Mouse (Mus musculus) embryonic fibroblast, embryonic 13.5 days (primary cell): ENCODE measurements at regions not wholly inside any gene's neighbourhood (a gene's known extent, or its start where the extent isn't known, plus 50 kb on each side); places are given as distances from the start of the nearest gene placed in this dataset.

ENCODE experiments used
- H3K27ac ChIP-seq: 2 replicates; pipeline ENCODE4 v1.5.1; 2012; ENCODE audit warnings: low read length, control low read depth, inconsistent platforms; ENCODE audit not compliant: insufficient read depth
- H3K4me1 ChIP-seq: 2 replicates; pipeline ENCODE4 v1.6.1; 2011; ENCODE audit warnings: low read length; ENCODE audit not compliant: control insufficient read depth, insufficient read depth
- H3K4me3 ChIP-seq: 2 replicates; pipeline ENCODE4 v1.5.1; 2011; ENCODE audit warnings: mild to moderate bottlenecking, control low read depth, low read length; ENCODE audit not compliant: insufficient read depth
- CTCF ChIP-seq: IDR thresholded peaks from 2 replicates; pipeline ENCODE4 v1.5.1; 2011; ENCODE audit warnings: mild to moderate bottlenecking, control low read depth, low read length, moderate library complexity, borderline replicate concordance; ENCODE audit not compliant: insufficient read depth
- POLR2A ChIP-seq: IDR thresholded peaks from 2 replicates; pipeline ENCODE4 v1.6.1; 2011; ENCODE audit warnings: low read depth, mild to moderate bottlenecking, control low read depth, low read length, moderate library complexity

GRCm38 (mm10) chr5:133823871-133824270 is 275.6 kb upstream of the Castor2 start:
- no peak for TF ChIP-seq CTCF
- no peak for TF ChIP-seq POLR2A
- Histone ChIP-seq H3K4me1 (no peaks in the 10 kb centered on the region), H3K4me3 (no peak overlapping the region), H3K27ac (no peak overlapping the region)

DNA sequence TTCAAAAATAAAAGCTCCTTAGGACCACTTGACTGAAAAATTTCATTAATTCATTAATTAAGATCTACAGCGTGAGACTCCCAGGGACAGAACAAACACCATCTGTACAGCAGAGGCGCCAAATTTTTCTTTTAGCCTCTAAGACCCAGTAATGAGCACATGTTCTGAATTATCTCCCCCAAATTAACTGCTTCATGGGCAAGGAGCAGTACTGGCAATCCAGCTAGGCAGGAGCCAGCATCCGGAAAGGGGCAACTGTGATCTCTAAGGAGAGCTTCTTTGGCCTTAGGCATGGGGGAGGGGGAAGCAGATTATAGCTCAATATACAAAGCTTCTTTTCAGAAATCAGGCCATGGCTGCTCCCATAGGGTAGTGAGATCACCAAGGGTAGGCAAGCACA is 278.2 kb upstream of the Castor2 start:
- no peak for TF ChIP-seq POLR2A
- TF ChIP-seq CTCF = no peak
- Histone ChIP-seq H3K4me1 (no peaks in the 10 kb centered on the region), H3K4me3 (no peak overlapping the region), H3K27ac (no peak overlapping the region)

GRCm38 (mm10) chr5:133815462-133815861 is 284.0 kb upstream of the Castor2 start:
- Histone ChIP-seq H3K4me1 (no peaks in the 10 kb centered on the region), H3K27ac (no peak overlapping the region), H3K4me3 (no peak overlapping the region)
- TF ChIP-seq POLR2A (no peak), CTCF (no peak)

- Histone ChIP-seq H3K27ac (no peak overlapping the region), H3K4me3 (no peak overlapping the region), H3K4me1 (no peaks in the 10 kb centered on the region)
- TF ChIP-seq CTCF (no peak), POLR2A (no peak)
Measured at GRCm38 (mm10) chr5:133814436-133814835, 285.1 kb upstream of the Castor2 start.

DNA sequence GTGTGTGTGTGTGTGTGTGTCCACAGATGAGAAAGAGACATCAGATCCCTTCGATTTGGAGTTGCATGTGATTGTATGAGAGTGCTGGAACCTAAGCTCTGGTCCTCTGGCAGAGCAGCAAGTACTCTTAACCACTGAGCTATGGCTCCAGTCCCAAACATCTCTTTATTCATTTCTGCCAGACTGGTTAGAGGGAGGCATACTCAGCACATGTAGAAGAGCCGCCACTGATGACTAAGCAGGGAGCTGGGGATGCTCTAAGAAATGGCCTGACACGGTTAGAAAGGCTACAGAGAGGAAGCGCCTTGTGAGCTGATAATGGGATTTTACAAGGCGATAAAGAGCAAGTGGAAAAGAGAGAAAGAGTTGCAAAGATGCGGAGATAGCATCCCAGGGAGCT is 287.3 kb upstream of the Castor2 start:
- no peaks in the 10 kb centered on the region for H3K4me1 ChIP-seq
- TF ChIP-seq POLR2A (no peak), CTCF (no peak)
- no peak overlapping the region for H3K4me3 ChIP-seq
- no peak overlapping the region for H3K27ac ChIP-seq

- TF ChIP-seq POLR2A (no peak), CTCF (no peak)
- no peak overlapping the region for H3K4me3 ChIP-seq
- no peak overlapping the region for H3K27ac ChIP-seq
- no peaks in the 10 kb centered on the region for H3K4me1 ChIP-seq
Measured at GRCm38 (mm10) chr5:133806891-133807290, 292.6 kb upstream of the Castor2 start.

DNA sequence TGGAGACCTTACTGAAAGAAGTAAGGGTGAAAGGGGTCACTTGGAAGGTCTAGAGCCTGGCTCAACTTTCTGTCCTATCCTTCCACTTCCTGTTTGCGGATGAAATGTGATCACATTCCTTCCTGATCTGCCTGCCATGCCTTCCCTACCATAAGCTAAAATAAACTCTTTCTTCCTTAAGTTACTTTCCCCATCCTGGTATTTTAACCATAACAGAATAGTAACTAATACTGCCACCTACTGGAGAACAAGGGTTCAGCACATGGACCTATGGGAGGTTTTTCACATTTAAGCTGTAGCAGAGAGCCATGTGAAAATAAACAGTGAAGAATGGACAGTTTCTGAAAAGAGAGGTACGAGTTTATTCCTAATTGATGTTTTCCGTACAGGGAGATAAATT is 297.5 kb upstream of the Castor2 start:
- Histone ChIP-seq H3K4me1 (no peaks in the 10 kb centered on the region), H3K27ac (no peak overlapping the region), H3K4me3 (no peak overlapping the region)
- TF ChIP-seq CTCF (no peak), POLR2A (no peak)

DNA sequence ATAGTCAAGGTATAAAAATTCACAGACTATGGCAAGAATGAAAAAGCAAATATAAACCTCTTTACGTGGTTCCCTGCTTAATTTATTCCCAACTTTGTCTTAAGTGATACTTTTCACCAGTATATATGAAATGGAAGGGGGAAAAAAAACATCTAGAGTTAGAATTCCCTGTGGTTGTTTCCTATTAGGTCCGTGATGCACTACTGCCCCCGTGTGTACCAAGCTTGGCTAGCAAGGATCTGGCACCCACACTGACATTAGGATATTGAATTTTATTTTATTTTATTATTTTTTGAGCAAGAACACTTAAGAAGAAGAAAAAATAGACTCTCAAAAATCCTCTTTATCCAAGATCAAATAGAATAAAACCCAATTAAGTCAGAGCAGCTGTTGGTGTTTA is 303.9 kb upstream of the Castor2 start:
- Histone ChIP-seq H3K4me3 (no peak overlapping the region), H3K4me1 (no peaks in the 10 kb centered on the region), H3K27ac (no peak overlapping the region)
- peak; percentile 60; the same call in 1 of the 2 replicates for TF ChIP-seq CTCF
- TF ChIP-seq POLR2A = no peak

DNA sequence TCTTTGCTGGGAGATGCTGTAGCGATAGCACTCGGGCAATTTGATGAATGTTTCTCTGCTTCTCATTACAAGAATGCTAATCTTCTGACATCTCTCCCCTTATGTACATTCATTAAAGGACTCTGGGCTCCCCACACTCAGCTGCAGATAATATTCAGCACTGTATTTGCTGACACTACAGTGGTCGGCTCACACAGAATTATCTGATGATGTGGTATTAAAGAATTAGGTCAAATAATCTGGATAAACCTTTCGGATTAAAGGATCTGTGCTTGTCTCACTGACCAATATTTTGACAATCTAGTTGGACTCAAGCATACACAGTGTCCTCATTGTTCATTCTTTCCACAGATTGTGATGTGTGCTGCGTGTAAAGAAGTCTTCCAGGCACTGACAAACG is 308.8 kb upstream of the Castor2 start:
- no peak for TF ChIP-seq POLR2A
- no peak for TF ChIP-seq CTCF
- no peak overlapping the region for H3K4me3 ChIP-seq

GRCm38 (mm10) chr5:133788006-133788405 is 311.5 kb upstream of the Castor2 start:
- TF ChIP-seq CTCF (no peak), POLR2A (no peak)
- no peak overlapping the region for H3K27ac ChIP-seq
- H3K4me1 ChIP-seq = no peaks in the 10 kb centered on the region
- no peak overlapping the region for H3K4me3 ChIP-seq

More for the DNA sequence above, 308.8 kb upstream of the Castor2 start:
- no peaks in the 10 kb centered on the region for H3K4me1 ChIP-seq
- H3K27ac ChIP-seq = no peak overlapping the region

GRCm38 (mm10) chr5:133787491-133787890 is 312.0 kb upstream of the Castor2 start:
- no peaks in the 10 kb centered on the region for H3K4me1 ChIP-seq
- no peak overlapping the region for H3K4me3 ChIP-seq
- H3K27ac ChIP-seq = no peak overlapping the region
- TF ChIP-seq POLR2A (no peak), CTCF (no peak)
